Mouse (Mus musculus) embryonic fibroblast, embryonic 13.5 days (primary cell): ENCODE data around the gene Camta1. TPM values are rescaled to one million over a fixed set of nuclear protein-coding genes. Genes with fewer than 3 reads are reported as not detected.

ENCODE experiments used
- H3K27ac ChIP-seq: 2 replicates; pipeline ENCODE4 v1.5.1; 2012; ENCODE audit warnings: low read length, control low read depth, inconsistent platforms; ENCODE audit not compliant: insufficient read depth
- H3K4me1 ChIP-seq: 2 replicates; pipeline ENCODE4 v1.6.1; 2011; ENCODE audit warnings: low read length; ENCODE audit not compliant: control insufficient read depth, insufficient read depth
- H3K4me3 ChIP-seq: 2 replicates; pipeline ENCODE4 v1.5.1; 2011; ENCODE audit warnings: mild to moderate bottlenecking, control low read depth, low read length; ENCODE audit not compliant: insufficient read depth
- CTCF ChIP-seq: IDR thresholded peaks from 2 replicates; pipeline ENCODE4 v1.5.1; 2011; ENCODE audit warnings: mild to moderate bottlenecking, control low read depth, low read length, moderate library complexity, borderline replicate concordance; ENCODE audit not compliant: insufficient read depth
- POLR2A ChIP-seq: IDR thresholded peaks from 2 replicates; pipeline ENCODE4 v1.6.1; 2011; ENCODE audit warnings: low read depth, mild to moderate bottlenecking, control low read depth, low read length, moderate library complexity
- polyA plus RNA-seq: library from polyadenylated mRNA; stranded (reverse); fragments of >200 nt; gene quantifications from 2 replicates; pipeline ENCODE4 v1.2.4, GENCODE M21; 2011; ENCODE audit warnings: low read depth; ENCODE audit not compliant: missing spikeins, insufficient read length

Camta1 gene
- polyA plus RNA-seq, 1 experiment: 53.4 TPM

- no peaks in the 10 kb centered on the region for H3K4me1 ChIP-seq
- no peak overlapping the region for H3K27ac ChIP-seq
- H3K4me3 ChIP-seq: no peak overlapping the region
- TF ChIP-seq CTCF: no peak
- TF ChIP-seq POLR2A: no peak
Observed at GRCm38 (mm10) chr4:151593042-151593441, 268.6 kb downstream of the Camta1 start.

- TF ChIP-seq CTCF: no peak
- TF ChIP-seq POLR2A: no peak
- H3K4me1 ChIP-seq: no peaks in the 10 kb centered on the region
- no peak overlapping the region for H3K4me3 ChIP-seq
- no peak overlapping the region for H3K27ac ChIP-seq
Observed at GRCm38 (mm10) chr4:151586074-151586473, 275.6 kb downstream of the Camta1 start.

- no peaks in the 10 kb centered on the region for H3K4me1 ChIP-seq
- H3K4me3 ChIP-seq: no peak overlapping the region
- TF ChIP-seq POLR2A: no peak
- TF ChIP-seq CTCF: no peak
- H3K27ac ChIP-seq: no peak overlapping the region
Observed at GRCm38 (mm10) chr4:151577961-151578360, 283.7 kb downstream of the Camta1 start.

GRCm38 (mm10) chr4:151576291-151577108 lies 285.2 kb downstream of the Camta1 start:
- Histone ChIP-seq H3K27ac (no peak overlapping the region), H3K4me3 (no peak overlapping the region), H3K4me1 (no peaks in the 10 kb centered on the region)
- TF ChIP-seq POLR2A (no peak), CTCF (no peak)

GRCm38 (mm10) chr4:151572716-151573115 lies 289.0 kb downstream of the Camta1 start:
- no peak overlapping the region for H3K4me3 ChIP-seq
- no peaks in the 10 kb centered on the region for H3K4me1 ChIP-seq
- H3K27ac ChIP-seq: no peak overlapping the region
- TF ChIP-seq CTCF (no peak), POLR2A (no peak)

GRCm38 (mm10) chr4:151569586-151569985 lies 292.1 kb downstream of the Camta1 start:
- H3K27ac ChIP-seq: no peak overlapping the region
- H3K4me3 ChIP-seq: no peak overlapping the region
- TF ChIP-seq POLR2A: no peak
- TF ChIP-seq CTCF: no peak
- no peaks in the 10 kb centered on the region for H3K4me1 ChIP-seq

- TF ChIP-seq CTCF (no peak), POLR2A (no peak)
- Histone ChIP-seq H3K27ac (no peak overlapping the region), H3K4me3 (no peak overlapping the region), H3K4me1 (no peaks in the 10 kb centered on the region)
Observed at GRCm38 (mm10) chr4:151568887-151569286, 292.8 kb downstream of the Camta1 start.

GRCm38 (mm10) chr4:151567105-151567504 lies 294.6 kb downstream of the Camta1 start:
- no peak overlapping the region for H3K27ac ChIP-seq
- TF ChIP-seq CTCF (no peak), POLR2A (no peak)
- no peak overlapping the region for H3K4me3 ChIP-seq
- H3K4me1 ChIP-seq: no peaks in the 10 kb centered on the region

- H3K4me1 ChIP-seq: no peaks in the 10 kb centered on the region
- no peak overlapping the region for H3K4me3 ChIP-seq
- no peak overlapping the region for H3K27ac ChIP-seq
- TF ChIP-seq POLR2A (no peak), CTCF (no peak)
Observed at GRCm38 (mm10) chr4:151555505-151555904, 306.2 kb downstream of the Camta1 start.

GRCm38 (mm10) chr4:151549523-151549922 lies 312.2 kb downstream of the Camta1 start:
- Histone ChIP-seq H3K4me3 (no peak overlapping the region), H3K4me1 (no peaks in the 10 kb centered on the region), H3K27ac (no peak overlapping the region)
- TF ChIP-seq CTCF: no peak
- no peak for TF ChIP-seq POLR2A
